Mouse (Mus musculus) lung, adult 2 months (tissue): Measurements from ENCODE around the gene Cacng7. TPM values are rescaled to one million over a fixed set of nuclear protein-coding genes. Genes with fewer than 3 reads are reported as not detected.

Source experiments
- DNase-seq: peaks from one replicate; pipeline ENCODE4 v3.0.0; 2022
- H3K4me1 ChIP-seq: fragments of 200-500 bp; 2 replicates; pipeline ENCODE4 v1.6.1; 2011; ENCODE audit warnings: low read length; ENCODE audit not compliant: control insufficient read depth, insufficient read depth
- H3K4me3 ChIP-seq: fragments of 200-500 bp; replicated peaks from 2 replicates; pipeline ENCODE3; 2011; ENCODE audit warnings: low read depth, mild to moderate bottlenecking, control low read depth, low read length; ENCODE audit errors: extremely low read depth
- CTCF ChIP-seq: fragments of 200-500 bp; IDR thresholded peaks from 2 replicates; pipeline ENCODE4 v1.5.1; 2011; ENCODE audit warnings: mild to moderate bottlenecking, low read length, control low read depth; ENCODE audit not compliant: insufficient read depth
- POLR2A ChIP-seq: fragments of 200-500 bp; IDR thresholded peaks from 2 replicates; pipeline ENCODE4 v1.6.1; 2011; ENCODE audit warnings: low read depth, mild to moderate bottlenecking, control low read depth, low read length, borderline replicate concordance; ENCODE audit errors: extremely low read depth
- WGBS: fragments of 180-500 bp; shearing (Covaris S2); methylation state at CpG from one replicate; pipeline ENCODE4 v1.1.7; 2018; 5-methylcytosine and 5-hydroxymethylcytosine counted together
- polyA plus RNA-seq: library from polyadenylated mRNA; depleted of rRNA; stranded (reverse); fragments of >200 nt; gene quantifications from 2 replicates; pipeline ENCODE4 v1.2.3, GENCODE M21; 2012

Cacng7 gene
- polyA plus RNA-seq, 1 experiment, result 7.4 TPM

DNA sequence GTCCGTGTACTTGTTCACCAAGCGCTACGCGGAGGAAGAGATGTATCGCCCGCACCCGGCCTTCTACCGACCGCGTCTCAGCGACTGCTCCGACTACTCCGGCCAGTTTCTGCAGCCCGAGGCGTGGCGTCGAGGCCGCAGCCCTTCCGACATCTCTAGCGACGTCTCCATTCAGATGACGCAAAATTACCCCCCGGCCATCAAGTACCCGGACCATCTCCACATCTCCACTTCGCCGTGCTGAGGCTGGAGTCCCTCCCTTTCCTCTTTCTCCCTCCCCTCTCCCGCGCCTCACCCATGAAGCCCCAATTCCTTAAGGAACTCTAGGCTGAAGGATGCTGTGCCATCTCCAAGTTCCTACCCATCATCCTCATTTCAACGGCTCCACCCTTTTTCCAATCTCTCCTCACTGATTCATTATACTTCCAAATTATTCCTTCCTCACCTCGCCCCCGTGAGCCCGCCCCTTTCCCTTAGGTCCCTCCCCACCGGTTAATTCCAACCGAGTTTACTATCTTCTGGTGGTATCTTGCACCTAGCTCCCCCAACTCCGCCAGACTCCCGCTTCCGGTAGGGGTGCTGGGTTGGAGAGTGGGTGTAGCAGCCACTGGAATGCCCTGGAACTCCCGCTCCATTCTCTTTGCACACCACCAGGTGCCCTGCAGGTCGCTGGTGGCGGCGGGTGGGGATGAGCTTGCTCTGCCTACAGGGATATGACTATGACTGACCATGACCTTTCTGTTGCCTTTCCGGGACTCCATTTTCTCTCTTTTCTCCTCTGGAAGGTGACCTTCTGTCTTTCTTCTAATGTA lies 34.2 kb downstream of the Cacng7 start:
- WGBS, result 16% methylated on average over 42 of the region's 42 CpGs
- H3K4me1 ChIP-seq, result peaks cover 2% of the 10 kb centered on the region; the same call in 1 of the 2 replicates
- TF ChIP-seq POLR2A, result no peak
- TF ChIP-seq CTCF, result no peak
- no peak overlapping the region for H3K4me3 ChIP-seq
- DNase-seq, result no peak

DNA sequence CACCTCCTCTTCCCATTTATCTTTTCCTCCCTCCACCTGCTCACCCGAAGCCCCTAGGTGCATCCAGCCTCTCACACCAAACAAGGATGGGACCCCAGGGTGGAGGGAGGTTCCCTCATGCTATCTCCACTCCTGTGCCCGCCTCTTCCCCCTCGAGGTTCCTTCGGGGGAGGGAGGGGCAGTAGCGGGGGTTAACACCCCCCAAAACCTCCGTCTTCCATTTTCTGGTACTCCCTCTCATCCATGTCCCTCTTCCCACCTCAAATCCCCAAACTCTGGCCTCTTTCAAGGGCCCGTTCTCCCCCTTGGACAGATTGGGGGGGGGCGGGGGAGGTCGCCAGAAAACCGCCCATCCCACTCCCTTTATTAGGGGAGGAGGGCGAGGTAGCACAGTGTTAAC lies 34.8 kb downstream of the Cacng7 start:
- Histone ChIP-seq H3K4me3 (no peak overlapping the region), H3K4me1 (peaks cover 2% of the 10 kb centered on the region; the same call in 1 of the 2 replicates)
- 18% methylated on average over 11 of the region's 11 CpGs for WGBS
- TF ChIP-seq CTCF (no peak), POLR2A (no peak)
- DNase-seq, result no peak

DNA sequence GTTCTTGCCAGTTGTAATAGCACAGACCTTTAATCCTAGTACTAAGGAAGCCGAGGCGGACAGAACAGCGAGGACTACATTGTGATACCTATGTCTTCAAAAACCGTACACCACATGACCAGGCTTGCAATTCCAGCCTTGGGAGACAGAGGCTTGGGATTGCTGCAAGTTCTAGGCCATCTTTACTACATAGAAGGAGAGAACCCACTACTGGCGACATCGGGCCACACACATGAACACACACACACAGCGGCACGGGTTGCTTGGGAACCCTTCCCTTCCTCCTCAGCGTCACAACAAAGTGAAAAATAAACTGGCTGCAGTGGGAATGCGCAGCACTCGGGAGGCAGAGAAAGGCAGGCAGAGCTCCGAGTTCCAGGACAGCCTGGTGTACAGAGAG lies 35.6 kb downstream of the Cacng7 start:
- WGBS, result 23% methylated on average over 12 of the region's 12 CpGs

DNA sequence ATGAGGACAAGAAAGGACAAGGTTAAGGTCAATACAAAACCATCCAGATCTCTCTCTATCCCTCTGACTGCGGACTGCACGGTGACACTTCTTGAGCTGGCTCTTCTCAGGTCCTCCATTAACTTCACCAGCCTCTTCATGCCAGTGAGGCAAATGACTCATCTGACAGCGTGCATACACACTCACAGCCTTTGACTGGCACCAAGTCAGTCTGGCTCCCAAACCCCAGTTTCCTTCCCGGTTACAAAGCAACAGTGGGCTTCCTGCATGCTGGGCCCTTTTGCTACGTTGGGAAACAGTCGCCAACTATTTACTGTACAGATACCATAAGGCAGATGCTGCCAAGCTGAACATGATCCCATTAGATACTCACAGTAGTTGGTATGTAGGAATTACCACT lies 36.4 kb downstream of the Cacng7 start:
- no peak for DNase-seq
- Histone ChIP-seq H3K4me3 (no peak overlapping the region), H3K4me1 (peaks cover 2% of the 10 kb centered on the region; the same call in 1 of the 2 replicates)
- whole genome bisulfite sequencing, result 55% methylated on average over 6 of the region's 6 CpGs
- TF ChIP-seq CTCF (no peak), POLR2A (no peak)

More for the DNA sequence above, 35.6 kb downstream of the Cacng7 start:
- Histone ChIP-seq H3K4me3 (no peak overlapping the region), H3K4me1 (peaks cover 2% of the 10 kb centered on the region; the same call in 1 of the 2 replicates)
- TF ChIP-seq CTCF, result no peak
- no peak for TF ChIP-seq POLR2A
- no peak for DNase-seq

DNA sequence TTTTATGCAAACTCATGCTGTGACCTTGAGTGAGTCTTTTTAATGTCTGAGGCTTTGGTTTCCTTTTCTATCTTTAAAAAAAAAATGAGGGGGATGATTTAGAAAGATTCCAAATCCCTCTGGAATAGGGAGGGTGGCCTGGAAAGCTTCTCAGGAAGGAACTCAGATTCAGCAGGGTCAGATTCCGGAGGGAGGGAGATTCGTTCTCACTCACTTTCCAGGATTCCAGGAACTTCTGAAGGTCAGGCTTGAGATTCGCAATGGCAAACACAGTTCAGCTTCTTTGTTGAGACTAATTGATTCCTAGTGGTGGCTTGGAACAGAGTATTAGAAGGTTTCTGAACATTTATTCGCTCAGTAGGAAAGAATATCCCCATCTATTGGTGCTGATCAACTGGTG lies 37.7 kb downstream of the Cacng7 start:
- TF ChIP-seq CTCF (no peak), POLR2A (no peak)
- 44% methylated on average over 4 of the region's 4 CpGs for WGBS
- DNase-seq, result no peak
- H3K4me3 ChIP-seq, result no peak overlapping the region
- H3K4me1 ChIP-seq, result peaks cover 2% of the 10 kb centered on the region; the same call in 1 of the 2 replicates

DNA sequence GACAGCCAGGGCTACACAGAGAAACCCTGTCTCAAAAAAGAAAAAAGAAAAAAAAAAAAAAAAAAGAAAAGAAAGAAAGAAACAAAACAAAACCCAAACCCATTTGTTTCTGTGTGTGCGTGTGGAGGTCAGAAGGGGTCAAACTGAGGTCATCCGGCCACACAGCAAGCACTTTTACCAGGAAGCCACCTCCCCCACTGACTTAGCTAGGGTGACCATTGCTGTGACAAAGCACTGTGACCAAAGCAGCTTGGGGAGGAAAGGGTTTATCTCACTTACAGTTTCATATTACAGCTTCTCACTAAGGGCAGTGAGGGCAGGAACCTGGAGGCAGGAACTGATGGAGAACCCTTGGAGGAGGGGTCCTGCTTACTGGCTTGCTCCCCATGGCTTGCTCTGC lies 39.6 kb downstream of the Cacng7 start:
- Histone ChIP-seq H3K4me1 (no peaks in the 10 kb centered on the region), H3K4me3 (no peak overlapping the region)
- 79% methylated on average over 2 of the region's 2 CpGs for WGBS
- TF ChIP-seq CTCF (no peak), POLR2A (no peak)
- no peak for DNase-seq

DNA sequence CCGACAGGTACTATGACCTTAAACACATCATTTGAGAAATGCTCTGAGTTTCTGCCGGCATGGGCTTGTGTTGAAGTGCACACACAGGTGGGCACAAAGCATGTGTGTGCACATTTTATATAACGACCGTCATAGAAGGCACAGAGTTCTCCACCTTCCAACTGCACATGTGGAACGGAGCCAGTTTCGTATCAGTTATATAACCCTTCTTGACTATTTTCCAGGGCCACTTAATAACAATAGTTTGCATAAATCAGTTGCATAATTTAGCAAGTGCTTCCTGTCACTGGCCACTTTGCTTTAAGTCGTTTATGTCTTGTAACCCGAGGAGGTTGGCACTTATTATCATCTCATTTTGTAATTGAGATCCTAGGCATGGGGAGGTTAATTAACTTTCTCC lies 41.0 kb downstream of the Cacng7 start:
- 58% methylated on average over 8 of the region's 8 CpGs for WGBS
- DNase-seq, result no peak
- TF ChIP-seq POLR2A (no peak), CTCF (no peak)

DNA sequence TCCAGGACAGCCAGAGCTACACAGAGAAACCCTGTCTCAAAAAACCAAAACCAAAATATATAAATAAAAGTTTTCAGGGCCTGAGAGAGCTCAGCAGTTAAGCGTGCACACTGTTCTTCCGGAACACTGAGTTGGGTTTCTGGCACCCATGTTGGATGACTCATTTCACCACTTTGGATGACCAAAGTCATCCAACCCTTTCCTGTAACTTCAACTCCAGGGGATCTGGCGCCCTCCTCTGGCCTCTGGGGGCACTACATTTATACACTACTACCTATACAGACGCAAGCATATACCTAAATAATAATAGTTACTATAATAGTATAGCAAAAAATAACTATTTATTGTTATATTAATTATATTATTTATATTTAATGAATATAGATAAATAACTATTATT lies 44.1 kb downstream of the Cacng7 start:
- 38% methylated on average over 4 of the region's 4 CpGs for WGBS
- H3K4me3 ChIP-seq, result no peak overlapping the region
- TF ChIP-seq CTCF, result peak; percentile 50; the same call in 1 of the 2 replicates
- TF ChIP-seq POLR2A, result no peak
- DNase-seq, result peak; percentile 51
- H3K4me1 ChIP-seq, result no peaks in the 10 kb centered on the region

More for the DNA sequence above, 41.0 kb downstream of the Cacng7 start:
- no peak overlapping the region for H3K4me3 ChIP-seq
- no peaks in the 10 kb centered on the region for H3K4me1 ChIP-seq

DNA sequence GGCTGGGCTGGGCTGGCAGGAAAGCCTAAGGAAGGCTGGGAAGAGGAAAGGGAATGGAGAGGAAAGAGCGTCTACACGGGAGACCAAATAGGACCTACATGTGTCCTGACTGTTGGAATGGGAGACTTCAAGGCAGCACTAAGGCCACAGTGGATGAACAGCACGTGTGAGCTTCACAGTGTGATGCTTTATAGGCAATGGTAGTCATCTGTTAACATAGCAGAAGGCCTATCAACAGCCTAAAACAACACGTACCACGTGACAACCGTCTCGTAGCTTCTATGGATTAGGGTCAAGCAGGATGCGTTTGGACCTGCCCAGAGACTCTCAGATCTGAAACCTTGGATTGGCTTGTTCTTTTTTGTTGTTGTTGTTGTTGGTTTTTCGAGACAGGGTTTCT lies 49.4 kb downstream of the Cacng7 start:
- 83% methylated on average over 9 of the region's 9 CpGs for WGBS
- DNase-seq, result no peak
- Histone ChIP-seq H3K4me1 (no peaks in the 10 kb centered on the region), H3K4me3 (no peak overlapping the region)
- TF ChIP-seq CTCF (no peak), POLR2A (no peak)

DNA sequence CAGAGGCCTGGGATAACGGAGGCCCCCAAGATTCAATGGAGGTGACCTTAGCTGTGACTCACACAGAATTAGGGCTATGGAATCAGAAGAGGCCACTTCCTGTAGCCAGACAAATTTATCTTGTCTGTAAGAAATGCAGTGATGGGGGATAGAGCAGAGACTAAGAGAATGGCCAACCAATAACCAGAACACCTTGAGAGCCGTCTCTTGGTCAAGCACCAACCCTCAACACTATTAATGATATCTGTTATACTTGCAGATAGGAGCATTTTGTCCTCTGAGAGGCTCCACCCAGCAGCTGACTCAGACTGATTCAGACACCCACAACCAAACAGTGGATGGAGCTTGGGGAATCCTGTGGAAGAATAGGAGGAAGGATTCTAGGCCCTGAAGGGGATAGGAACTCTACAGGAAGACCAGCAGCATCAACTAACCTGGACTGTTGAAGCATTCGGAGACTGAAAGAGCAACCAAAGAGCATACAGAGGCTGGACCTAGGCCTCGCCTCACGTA lies 52.1 kb downstream of the Cacng7 start:
- Histone ChIP-seq H3K4me3 (no peak overlapping the region), H3K4me1 (no peaks in the 10 kb centered on the region)
- 88% methylated on average over 5 of the region's 5 CpGs for WGBS
- no peak for DNase-seq
- TF ChIP-seq CTCF (no peak), POLR2A (no peak)
